In the genomic region with DNA sequence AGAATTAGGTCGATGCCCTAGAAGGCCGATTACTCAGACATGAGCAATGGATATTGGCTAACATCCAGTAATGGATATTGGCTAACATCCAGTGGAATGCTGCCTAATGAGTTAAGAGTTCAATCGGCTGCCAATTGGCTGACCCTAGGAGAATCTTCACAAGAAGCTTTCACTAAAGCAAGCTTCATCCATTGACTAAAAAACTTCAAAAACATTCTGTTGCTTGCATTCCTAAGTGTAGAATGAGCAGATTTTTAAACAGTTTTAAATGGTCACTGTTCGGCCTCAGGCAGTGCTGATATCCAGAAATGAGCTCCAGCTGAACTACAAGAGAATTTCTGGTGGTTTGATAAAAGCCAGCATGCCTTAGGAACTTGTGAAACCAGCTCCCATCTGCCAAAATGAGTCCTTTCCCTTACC, we compare ENCODE assay signal across 10 mouse cellular contexts. TPM values are rescaled to one million over a fixed set of nuclear protein-coding genes. Genes with fewer than 3 reads are reported as not detected.
DNase-seq lines count a peak whose midpoint lies in the region; ATAC-seq lines count a peak whose summit lies in the region.
"Had no signal": no experiment of that assay in that cellular context is flagged by ENCODE, and none has a peak within 500 bp of the region (broad histone marks: within the 10 kb centered on the region; RNA-seq: fewer than 3 reads in every experiment).

No protein-coding gene starts in this region.

- no peaks in the 10 kb centered on the region for H3K27me3 ChIP-seq in hindbrain, embryonic 16.5 days (replicated peaks; ENCODE audit: control insufficient read depth, insufficient read depth, low read length)
- no peaks in the 10 kb centered on the region for H3K27me3 ChIP-seq in hindbrain, embryonic 12.5 days

- no peak overlapping the region for H3K27ac ChIP-seq in hindbrain, embryonic 16.5 days (ENCODE audit: low read depth, low read length)
- no peak overlapping the region for H3K27ac ChIP-seq in hindbrain, embryonic 12.5 days

- no peaks in the 10 kb centered on the region for H3K36me3 ChIP-seq in hindbrain, embryonic 16.5 days (ENCODE audit: control insufficient read depth, insufficient read depth, low read length)
- H3K36me3 ChIP-seq in hindbrain, embryonic 12.5 days, result no peaks in the 10 kb centered on the region

- peak; percentile 58; the same call in 1 of the 2 replicates for ATAC-seq in hindbrain, embryonic 16.5 days
- ATAC-seq in hindbrain, embryonic 12.5 days (ENCODE audit: low FRiP score), result no peak
- ATAC-seq in frontal cortex, adult (ENCODE audit: low TSS enrichment), result no peak
- ATAC-seq: inflammation-experienced regulatory T-cells, adult 6 months had no signal

- no peak overlapping the region for H3K4me2 ChIP-seq in hindbrain, embryonic 16.5 days (ENCODE audit: low read length)
- no peak overlapping the region for H3K4me2 ChIP-seq in hindbrain, embryonic 12.5 days (replicated peaks)

- H3K4me3 ChIP-seq in hindbrain, embryonic 16.5 days (ENCODE audit: low read length), result no peak overlapping the region
- no peak overlapping the region for H3K4me3 ChIP-seq in hindbrain, embryonic 12.5 days

- peaks cover 2% of the 10 kb centered on the region; the same call in 1 of the 2 replicates for H3K4me1 ChIP-seq in hindbrain, embryonic 16.5 days (ENCODE audit: control insufficient read depth, insufficient read depth, low read depth, low read length)
- H3K4me1 ChIP-seq in hindbrain, embryonic 12.5 days, result no peaks in the 10 kb centered on the region

- no peaks in the 10 kb centered on the region for H3K9me3 ChIP-seq in hindbrain, embryonic 16.5 days (ENCODE audit: control insufficient read depth, low read length)
- no peaks in the 10 kb centered on the region for H3K9me3 ChIP-seq in hindbrain, embryonic 12.5 days (replicated peaks)

- peak; percentile 48 to 95 for DNase-seq in adrenal gland, adult (ENCODE audit: inconsistent age in 2 of 2, low spot score in 1 of 2)
- no peak for DNase-seq in adrenal gland, postnatal 25 days
- DNase-seq in adrenal gland, postnatal 10 days, result peak; percentile 68
- DNase-seq in kidney, postnatal 36 days, result peak; percentile 26 to 69
- DNase-seq in embryo, embryonic 10.5 days (ENCODE audit: low spot score), result no peak
- DNase-seq: thymus, postnatal 14 days had no signal

- 41% methylated on average over 4 of the region's 4 CpGs for WGBS in hindbrain, embryonic 16.5 days
- 83% methylated on average over 4 of the region's 4 CpGs for WGBS in hindbrain, embryonic 12.5 days

- no peak overlapping the region for H3K9ac ChIP-seq in hindbrain, embryonic 16.5 days (ENCODE audit: low read depth, low read length)
- H3K9ac ChIP-seq in hindbrain, embryonic 12.5 days, result no peak overlapping the region

RNA-seq across cellular contexts. Expression of gene Cenpe, which starts 56.8 kb away (rescaled TPM):
- total RNA-seq in adrenal gland, postnatal 25 days (2021), result 4.0 and 7.1 TPM in 2 replicates
- polyA plus RNA-seq in hindbrain, embryonic 16.5 days (2015; fragmentation: Nextera tagmentation; extraction: Ambion mirVana), result 4.3 and 4.8 TPM in 2 replicates
- 24.0 TPM in 2 replicates for polyA plus RNA-seq in hindbrain, embryonic 12.5 days (2016; fragmentation: Nextera tagmentation; extraction: Ambion mirVana)
- 1 to 10 TPM; 7.5 to 9.0 TPM for total RNA-seq in adrenal gland, postnatal 10 days (2021)

Comparison
In these comparisons a context has a peak if more than half of its experiments do, and no peak if none do; other contexts are left out.
1. DNase-seq: peak in adrenal gland, adult (2 of 2), adrenal gland, postnatal 10 days (single experiment) and kidney, postnatal 36 days (2 of 2); none in adrenal gland, postnatal 25 days (single experiment) and embryo, embryonic 10.5 days (single experiment).